Mouse (Mus musculus): ENCODE measurements around the gene Taok1. TPM values are rescaled to one million over a fixed set of nuclear protein-coding genes. Genes with fewer than 3 reads are reported as not detected.

The Taok1 gene
- polyA plus RNA-seq, 1 experiment from 2014 or later: 15.1 TPM

GRCm38 (mm10) chr11:77497341-77497756, 110.3 kb downstream of the Taok1 start:
- WGBS: 11% methylated on average over 6 of the region's 6 CpGs
- H3K4me2 ChIP-seq (ENCODE audit: low read depth, low read length): no peak overlapping the region; the same call in 1 of the 2 replicates
- no peak overlapping the region for H3K9ac ChIP-seq (replicated peaks; ENCODE audit: low read length)
- peak overlapping the region; percentile 69 for H3K27ac ChIP-seq (replicated peaks; ENCODE audit: low read depth, low read length)
- no peak overlapping the region for H3K4me3 ChIP-seq (ENCODE audit: low read depth, low read length)
- H3K4me1 ChIP-seq (ENCODE audit: control insufficient read depth, insufficient read depth, low read length): peaks cover 8% of the 10 kb centered on the region
- no peaks in the 10 kb centered on the region for H3K27me3 ChIP-seq (ENCODE audit: control insufficient read depth, insufficient read depth, low read length)
- peaks cover 5% of the 10 kb centered on the region; the same call in 1 of the 2 replicates for H3K36me3 ChIP-seq (replicated peaks; ENCODE audit: control insufficient read depth, insufficient read depth, low read depth, low read length)
- ATAC-seq (replicated peaks; ENCODE audit: insufficient number of reproducible peaks, low FRiP score, low TSS enrichment, low read depth) (no peak), DNase-seq (ENCODE audit: low spot score) (peak; percentile 90)
- no peaks in the 10 kb centered on the region for H3K9me3 ChIP-seq (replicated peaks; ENCODE audit: control insufficient read depth, low read length)

- H3K4me2 ChIP-seq (ENCODE audit: low read depth, low read length): no peak overlapping the region
- H3K27ac ChIP-seq (replicated peaks; ENCODE audit: low read depth, low read length): no peak overlapping the region
- peaks cover 3% of the 10 kb centered on the region; the same call in 1 of the 2 replicates for H3K36me3 ChIP-seq (replicated peaks; ENCODE audit: control insufficient read depth, insufficient read depth, low read depth, low read length)
- H3K4me3 ChIP-seq (ENCODE audit: low read depth, low read length): no peak overlapping the region
- DNase-seq (ENCODE audit: low spot score) (no peak), ATAC-seq (replicated peaks; ENCODE audit: insufficient number of reproducible peaks, low FRiP score, low TSS enrichment, low read depth) (no peak)
- H3K27me3 ChIP-seq (ENCODE audit: control insufficient read depth, insufficient read depth, low read length): no peaks in the 10 kb centered on the region
- no peaks in the 10 kb centered on the region for H3K9me3 ChIP-seq (replicated peaks; ENCODE audit: control insufficient read depth, low read length)
- no peak overlapping the region for H3K9ac ChIP-seq (replicated peaks; ENCODE audit: low read length)
- H3K4me1 ChIP-seq (ENCODE audit: control insufficient read depth, insufficient read depth, low read length): peaks cover 9% of the 10 kb centered on the region
Measured at GRCm38 (mm10) chr11:77495507-77495906, 112.1 kb downstream of the Taok1 start.

GRCm38 (mm10) chr11:77494782-77495181, 112.8 kb downstream of the Taok1 start:
- WGBS: 75% methylated on average over 6 of the region's 6 CpGs
- H3K4me3 ChIP-seq (ENCODE audit: low read depth, low read length): peak overlapping the region; percentile 6; the same call in 1 of the 2 replicates
- H3K27me3 ChIP-seq (ENCODE audit: control insufficient read depth, insufficient read depth, low read length): no peaks in the 10 kb centered on the region
- peaks cover 8% of the 10 kb centered on the region for H3K4me1 ChIP-seq (ENCODE audit: control insufficient read depth, insufficient read depth, low read length)
- no peaks in the 10 kb centered on the region for H3K9me3 ChIP-seq (replicated peaks; ENCODE audit: control insufficient read depth, low read length)
- 0 out of 2 replicates have a peak overlapping the region, but pooled peaks have one; percentile 11 for H3K27ac ChIP-seq (replicated peaks; ENCODE audit: low read depth, low read length)
- DNase-seq (ENCODE audit: low spot score) (no peak), ATAC-seq (replicated peaks; ENCODE audit: insufficient number of reproducible peaks, low FRiP score, low TSS enrichment, low read depth) (no peak)
- peaks cover 2% of the 10 kb centered on the region; the same call in 1 of the 2 replicates for H3K36me3 ChIP-seq (replicated peaks; ENCODE audit: control insufficient read depth, insufficient read depth, low read depth, low read length)
- peak overlapping the region; percentile 95; the same call in 1 of the 2 replicates for H3K4me2 ChIP-seq (ENCODE audit: low read depth, low read length)
- H3K9ac ChIP-seq (replicated peaks; ENCODE audit: low read length): no peak overlapping the region

GRCm38 (mm10) chr11:77494344-77494676, 113.3 kb downstream of the Taok1 start:
- Histone ChIP-seq H3K9ac (replicated peaks; ENCODE audit: low read length) (peak overlapping the region; percentile 92), H3K36me3 (replicated peaks; ENCODE audit: control insufficient read depth, insufficient read depth, low read depth, low read length) (0 out of 2 replicates have a peak, but pooled peaks cover 1% of the 10 kb centered on the region), H3K27ac (replicated peaks; ENCODE audit: low read depth, low read length) (no peak overlapping the region; the same call in 1 of the 2 replicates), H3K9me3 (replicated peaks; ENCODE audit: control insufficient read depth, low read length) (no peaks in the 10 kb centered on the region), H3K4me3 (ENCODE audit: low read depth, low read length) (peak overlapping the region; percentile 98), H3K4me1 (ENCODE audit: control insufficient read depth, insufficient read depth, low read length) (peaks cover 8% of the 10 kb centered on the region), H3K4me2 (ENCODE audit: low read depth, low read length) (peak overlapping the region; percentile 95), H3K27me3 (ENCODE audit: control insufficient read depth, insufficient read depth, low read length) (no peaks in the 10 kb centered on the region)
- no peak for ATAC-seq (replicated peaks; ENCODE audit: insufficient number of reproducible peaks, low FRiP score, low TSS enrichment, low read depth)
- no peak for DNase-seq (ENCODE audit: low spot score)
- WGBS: 29% methylated on average over 4 of the region's 4 CpGs

GRCm38 (mm10) chr11:77493512-77494343, 113.9 kb downstream of the Taok1 start, which contains the start of gene Git1:
Gene Git1, plus strand, starts transcription at chr11:77493562.
- under 1% methylated on average over 58 of the region's 74 CpGs for WGBS

GRCm38 (mm10) chr11:77492911-77493332, 114.7 kb downstream of the Taok1 start:
- DNase-seq (ENCODE audit: low spot score) (peak; percentile 95), ATAC-seq (replicated peaks; ENCODE audit: insufficient number of reproducible peaks, low FRiP score, low TSS enrichment, low read depth) (peak; percentile 55)
- Histone ChIP-seq H3K27ac (replicated peaks; ENCODE audit: low read depth, low read length) (peak overlapping the region; percentile 11), H3K36me3 (replicated peaks; ENCODE audit: control insufficient read depth, insufficient read depth, low read depth, low read length) (no peaks in the 10 kb centered on the region), H3K4me1 (ENCODE audit: control insufficient read depth, insufficient read depth, low read length) (peaks cover 8% of the 10 kb centered on the region), H3K4me2 (ENCODE audit: low read depth, low read length) (peak overlapping the region; percentile 80), H3K4me3 (ENCODE audit: low read depth, low read length) (peak overlapping the region; percentile 98), H3K9me3 (replicated peaks; ENCODE audit: control insufficient read depth, low read length) (no peaks in the 10 kb centered on the region), H3K27me3 (ENCODE audit: control insufficient read depth, insufficient read depth, low read length) (no peaks in the 10 kb centered on the region), H3K9ac (replicated peaks; ENCODE audit: low read length) (peak overlapping the region; percentile 92)
- WGBS: 0% methylated on average over 31 of the region's 32 CpGs

More at GRCm38 (mm10) chr11:77493512-77494343, 113.9 kb downstream of the Taok1 start, which contains the start of gene Git1:
- H3K4me1 ChIP-seq (ENCODE audit: control insufficient read depth, insufficient read depth, low read length): peaks cover 8% of the 10 kb centered on the region
- H3K9ac ChIP-seq (replicated peaks; ENCODE audit: low read length): peak within 1 kb of the TSS; percentile 92
- H3K36me3 ChIP-seq (replicated peaks; ENCODE audit: control insufficient read depth, insufficient read depth, low read depth, low read length): no peaks in the 10 kb centered on the region
- no peaks in the 10 kb centered on the region for H3K27me3 ChIP-seq (ENCODE audit: control insufficient read depth, insufficient read depth, low read length)
- peak within 1 kb of the TSS; percentile 95 for H3K4me2 ChIP-seq (ENCODE audit: low read depth, low read length)
- DNase-seq (ENCODE audit: low spot score) (peak; percentile 28), ATAC-seq (replicated peaks; ENCODE audit: insufficient number of reproducible peaks, low FRiP score, low TSS enrichment, low read depth) (no peak)
- H3K9me3 ChIP-seq (replicated peaks; ENCODE audit: control insufficient read depth, low read length): no peaks in the 10 kb centered on the region
- H3K27ac ChIP-seq (replicated peaks; ENCODE audit: low read depth, low read length): peak within 1 kb of the TSS; percentile 78
- H3K4me3 ChIP-seq (ENCODE audit: low read depth, low read length): peak within 1 kb of the TSS; percentile 98

GRCm38 (mm10) chr11:77492311-77492871, 115.2 kb downstream of the Taok1 start:
- under 1% methylated on average over 17 of the region's 18 CpGs for WGBS
- peak; percentile 23 for DNase-seq (ENCODE audit: low spot score)
- H3K4me1 ChIP-seq (ENCODE audit: control insufficient read depth, insufficient read depth, low read length): peaks cover 8% of the 10 kb centered on the region

More at GRCm38 (mm10) chr11:77492311-77492871, 115.2 kb downstream of the Taok1 start:
- H3K9ac ChIP-seq (replicated peaks; ENCODE audit: low read length): peak overlapping the region; percentile 92
- no peaks in the 10 kb centered on the region for H3K9me3 ChIP-seq (replicated peaks; ENCODE audit: control insufficient read depth, low read length)
- peak overlapping the region; percentile 98 for H3K4me3 ChIP-seq (ENCODE audit: low read depth, low read length)
- H3K27me3 ChIP-seq (ENCODE audit: control insufficient read depth, insufficient read depth, low read length): no peaks in the 10 kb centered on the region
- H3K36me3 ChIP-seq (replicated peaks; ENCODE audit: control insufficient read depth, insufficient read depth, low read depth, low read length): no peaks in the 10 kb centered on the region
- H3K27ac ChIP-seq (replicated peaks; ENCODE audit: low read depth, low read length): peak overlapping the region; percentile 77
- peak overlapping the region; percentile 80 for H3K4me2 ChIP-seq (ENCODE audit: low read depth, low read length)
- ATAC-seq (replicated peaks; ENCODE audit: insufficient number of reproducible peaks, low FRiP score, low TSS enrichment, low read depth): no peak

Data from embryonic facial prominence, embryonic 11.5 days (tissue).